Mouse (Mus musculus): ENCODE data around the gene Catsperg1.
"Not testable (repeated sequence)": the region's sequence is repeated elsewhere in the genome, so short reads cannot be mapped to it uniquely, and the experiment has no call there.

Catsperg1 gene

DNA sequence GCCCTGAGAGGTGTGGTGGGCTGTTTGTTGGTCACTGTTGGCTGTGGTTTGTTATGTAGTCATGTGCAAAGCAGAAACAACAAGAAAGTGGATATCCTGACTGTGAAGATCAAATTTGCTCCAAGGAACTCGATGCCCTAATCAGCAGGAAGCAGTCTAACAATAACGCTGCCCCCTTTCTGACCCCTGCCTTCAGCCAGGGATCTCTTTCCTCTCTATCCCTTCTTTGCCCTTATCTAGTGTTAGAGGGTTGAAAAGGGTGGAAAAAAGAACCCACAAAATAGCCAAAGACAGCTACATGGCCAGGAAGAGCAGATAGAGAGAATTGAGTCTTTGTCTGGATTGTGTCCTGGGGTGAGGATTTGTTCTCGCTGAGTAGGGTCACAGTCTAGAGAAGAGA, 16.7 kb upstream of the Catsperg1 start:
- no peak for DNase-seq (ENCODE audit: low spot score in 2 of 2)

DNA sequence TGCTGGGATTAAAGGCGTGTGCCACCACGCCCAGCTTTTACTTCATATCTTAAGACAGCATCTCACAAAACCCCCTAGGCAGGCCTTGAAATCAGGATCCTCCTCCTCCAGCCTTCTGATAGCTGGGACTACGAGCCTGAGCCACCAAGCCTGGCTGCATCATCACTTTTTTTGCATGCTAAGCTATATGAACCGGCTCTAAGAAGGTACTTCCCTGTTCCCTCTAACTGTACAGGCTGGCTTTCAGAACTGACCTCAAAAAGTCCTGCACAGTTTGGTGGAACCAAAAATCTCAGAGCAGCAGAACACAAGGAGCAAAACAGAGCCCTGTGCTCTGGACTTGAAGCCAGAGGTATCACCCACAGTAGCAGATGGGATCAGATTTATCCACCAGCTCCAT, 14.4 kb upstream of the Catsperg1 start:
- DNase-seq (ENCODE audit: low spot score in 2 of 2), result no peak

GRCm38 (mm10) chr7:29225520-29225919, 11.7 kb upstream of the Catsperg1 start:
- DNase-seq (ENCODE audit: low spot score in 2 of 2), result no peak

DNA sequence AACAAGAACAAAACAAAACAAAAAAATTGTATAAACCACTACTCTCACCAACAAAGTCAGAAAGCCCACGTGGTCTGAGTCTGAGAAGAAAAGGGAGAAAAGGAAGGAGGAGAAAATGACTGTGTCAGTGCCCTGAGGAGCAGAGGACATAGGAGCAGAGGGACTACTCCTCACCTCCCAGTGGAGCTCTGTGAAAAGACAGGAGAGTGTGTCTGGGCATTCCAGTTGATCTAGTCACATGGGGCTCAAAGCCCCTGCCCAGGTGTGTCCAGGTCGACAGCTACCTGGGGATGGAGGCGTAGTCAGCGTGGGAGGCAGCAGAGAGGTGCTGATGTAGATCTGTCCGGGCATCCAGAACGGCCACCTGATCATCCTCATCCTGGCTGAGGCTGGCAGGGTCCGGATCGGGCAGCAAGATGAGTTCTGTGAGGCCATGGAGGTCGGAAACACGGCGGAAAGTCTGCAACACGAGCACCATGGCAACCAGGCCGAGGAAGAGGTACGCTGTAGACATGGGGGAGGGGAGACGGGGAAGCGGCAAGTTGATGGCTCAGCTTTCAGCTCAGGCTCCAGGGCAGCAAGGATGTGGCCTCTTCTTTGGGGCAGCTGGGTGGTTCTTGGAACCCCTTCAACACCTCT, 11.0 kb upstream of the Catsperg1 start:
- DNase-seq (ENCODE audit: low spot score in 2 of 2), result no peak

GRCm38 (mm10) chr7:29214846-29215245, 1.0 kb upstream of the Catsperg1 start:
- no peak for DNase-seq (ENCODE audit: low spot score in 2 of 2)

GRCm38 (mm10) chr7:29214236-29214635, 401 bp upstream of the Catsperg1 start:
- no peak for DNase-seq (ENCODE audit: low spot score in 2 of 2)

GRCm38 (mm10) chr7:29212775-29213560, 867 bp downstream of the Catsperg1 start:
- DNase-seq (ENCODE audit: low spot score in 2 of 2), result not testable (repeated sequence)

GRCm38 (mm10) chr7:29212199-29212765, 1.6 kb downstream of the Catsperg1 start:
- DNase-seq (ENCODE audit: low spot score in 2 of 2), result no peak

GRCm38 (mm10) chr7:29211415-29212198, 2.2 kb downstream of the Catsperg1 start:
- peak; percentile 85 to 88 for DNase-seq (ENCODE audit: low spot score in 2 of 2)

DNA sequence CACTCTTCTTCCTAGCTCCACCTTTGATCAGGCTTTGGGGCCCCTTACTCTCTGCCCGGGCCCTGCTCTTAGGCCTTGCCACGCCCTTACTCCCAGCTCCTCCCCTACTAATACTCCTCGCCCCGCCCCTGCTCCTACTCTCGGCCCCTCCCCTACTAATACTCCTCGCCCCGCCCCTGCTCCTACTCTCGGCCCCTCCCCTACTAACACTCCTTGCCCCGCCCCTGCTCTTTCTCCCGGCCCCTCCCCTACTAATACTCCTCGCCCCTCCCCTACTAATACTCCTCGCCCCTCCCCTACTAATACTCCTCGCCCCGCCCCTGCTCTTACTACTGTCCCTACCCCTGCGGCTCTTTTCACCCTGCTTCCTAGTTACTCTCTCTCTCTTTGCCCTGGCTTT, 2.8 kb downstream of the Catsperg1 start:
- DNase-seq (ENCODE audit: low spot score in 2 of 2), result peak; percentile 62 to 70

DNA sequence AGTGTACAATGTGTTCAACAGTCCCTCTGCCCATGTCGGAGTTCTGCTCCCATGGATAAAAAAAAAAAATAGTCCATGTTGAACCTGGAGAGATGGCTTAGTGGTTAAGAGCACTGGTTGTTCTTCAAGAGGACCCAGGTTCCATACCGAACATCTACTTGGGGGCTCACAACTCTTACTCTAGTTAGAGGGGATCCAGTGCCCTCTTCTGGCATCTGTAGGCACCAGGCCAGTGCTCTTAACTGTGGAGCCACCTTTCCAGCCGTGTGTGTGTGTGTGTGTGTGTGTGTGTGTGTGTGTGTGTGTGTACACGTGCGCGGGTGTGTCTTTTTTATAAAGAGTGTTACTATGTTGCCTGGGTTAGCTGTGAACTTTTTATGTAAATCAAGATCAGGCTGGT, 11.3 kb downstream of the Catsperg1 start:
- no peak for DNase-seq (ENCODE audit: low spot score in 2 of 2)

DNA sequence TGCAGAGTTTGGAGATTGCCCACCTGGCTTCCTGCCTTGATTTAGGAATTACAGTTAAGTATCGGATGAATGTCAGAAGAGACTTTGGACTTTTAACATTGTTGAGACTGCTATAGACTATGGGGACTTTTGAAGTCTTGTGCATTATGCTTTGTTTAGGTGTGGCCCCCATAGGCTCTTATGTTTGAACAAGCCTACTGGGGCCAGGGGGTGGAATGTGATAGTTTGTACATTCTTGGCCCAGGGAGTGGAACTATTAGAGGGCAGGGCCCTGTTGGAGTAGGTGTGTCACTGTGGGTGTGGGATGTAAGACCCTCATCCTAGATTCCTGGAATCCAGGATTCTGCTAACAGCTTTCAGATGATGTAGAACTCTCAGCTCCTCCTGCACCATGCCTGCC, 19.6 kb downstream of the Catsperg1 start:
- DNase-seq (ENCODE audit: low spot score in 2 of 2), result not testable (repeated sequence)

- not testable (repeated sequence) for DNase-seq (ENCODE audit: low spot score in 2 of 2)
Measured at GRCm38 (mm10) chr7:29181323-29181722, 32.5 kb downstream of the Catsperg1 start.

DNA sequence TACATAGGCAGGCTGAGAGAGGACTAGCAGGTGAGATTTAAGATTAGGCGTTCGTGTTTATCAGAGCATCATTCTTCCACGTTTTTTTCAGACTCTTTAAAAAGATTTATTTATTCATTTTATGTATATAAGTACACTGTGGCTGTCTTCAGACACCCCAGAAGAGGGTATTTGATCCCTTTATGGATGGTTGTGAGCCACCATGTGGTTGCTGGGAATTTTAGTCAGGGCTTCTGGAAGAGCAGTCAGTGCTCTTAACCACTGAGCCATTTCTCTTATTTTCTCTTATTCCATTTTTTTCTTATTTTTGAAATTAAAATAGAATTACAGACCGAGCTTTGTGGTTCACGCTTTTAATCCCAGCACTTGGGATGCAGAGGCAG, 33.0 kb downstream of the Catsperg1 start:
- DNase-seq (ENCODE audit: low spot score in 2 of 2), result no peak

GRCm38 (mm10) chr7:29180077-29180853, 33.6 kb downstream of the Catsperg1 start, which contains the start of gene Psmd8:
Gene Psmd8, minus strand, starts transcription at chr7:29180701.
- peak; percentile 95 to 96 for DNase-seq (ENCODE audit: low spot score in 2 of 2)

DNA sequence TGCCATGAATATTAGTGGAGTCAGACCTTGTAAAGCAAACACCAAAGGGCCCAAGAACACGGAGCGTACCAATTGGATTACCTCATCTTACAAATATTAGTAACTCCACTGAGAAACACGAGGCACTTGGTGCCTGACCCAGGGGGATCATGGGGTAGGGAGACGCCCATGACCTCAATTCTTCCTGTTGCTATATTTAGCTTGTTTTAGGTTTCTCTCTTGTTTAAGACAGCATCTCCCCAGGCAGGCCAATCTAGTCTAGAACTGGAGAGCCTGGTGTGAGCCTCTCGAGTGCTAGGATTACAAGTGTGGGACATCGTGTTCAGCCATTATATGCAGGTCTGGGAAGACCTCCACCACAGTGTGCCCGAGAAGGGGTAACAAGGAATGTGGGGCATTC, 34.5 kb downstream of the Catsperg1 start:
- no peak for DNase-seq (ENCODE audit: low spot score in 2 of 2)

GRCm38 (mm10) chr7:29178106-29178505, 35.7 kb downstream of the Catsperg1 start:
- DNase-seq (ENCODE audit: low spot score in 2 of 2), result no peak

GRCm38 (mm10) chr7:29172390-29173016, 41.3 kb downstream of the Catsperg1 start:
- no peak for DNase-seq (ENCODE audit: low spot score in 2 of 2)

GRCm38 (mm10) chr7:29171562-29172097, 42.2 kb downstream of the Catsperg1 start:
- no peak for DNase-seq (ENCODE audit: low spot score in 2 of 2)

DNA sequence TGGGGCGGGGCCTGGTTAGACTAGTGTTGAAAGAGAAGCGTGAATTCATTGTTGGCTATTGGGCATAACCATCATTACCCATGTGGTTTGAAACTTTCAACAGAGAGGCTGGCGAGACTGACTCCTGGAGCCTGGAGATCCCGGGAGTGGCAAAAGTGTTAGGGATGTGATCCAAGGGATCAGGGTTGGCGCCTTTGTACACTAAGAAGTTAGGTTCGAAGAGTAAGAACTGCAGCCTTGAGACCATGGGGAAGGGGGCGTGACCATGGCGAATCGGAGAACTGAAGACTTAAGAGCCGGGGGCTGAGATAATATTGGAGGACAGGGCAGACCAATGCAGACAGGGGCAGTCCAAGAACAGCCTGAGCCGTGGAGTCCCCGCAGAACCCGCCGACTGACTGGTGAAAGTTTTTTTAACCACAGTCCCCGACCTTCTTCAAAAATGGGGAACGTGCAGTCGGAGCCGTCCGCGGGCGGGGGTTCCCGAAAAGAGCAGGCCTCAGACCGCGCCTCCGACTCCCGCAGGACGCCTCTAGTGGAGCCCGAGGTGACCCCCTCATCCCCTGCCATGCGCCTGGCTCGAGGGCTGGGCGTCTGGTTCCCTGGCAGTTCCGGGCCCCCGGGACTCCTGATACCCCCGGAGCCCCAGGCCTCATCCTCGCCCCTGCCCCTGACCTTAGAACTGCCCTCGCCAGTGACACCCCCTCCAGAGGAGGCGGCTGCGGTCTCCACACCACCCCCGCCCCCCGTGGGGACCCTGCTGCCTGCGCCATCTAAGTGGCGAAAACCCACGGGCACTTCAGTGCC, 42.9 kb downstream of the Catsperg1 start:
- DNase-seq (ENCODE audit: low spot score in 2 of 2), result peak in 1 of 2 experiments; percentile 77
